Mouse (Mus musculus): ENCODE measurements around the gene Clec12a. TPM values are rescaled to one million over a fixed set of nuclear protein-coding genes. Genes with fewer than 3 reads are reported as not detected.

The Clec12a gene
- polyA plus RNA-seq, 1 experiment from 2014 or later, result 0.32 TPM

Other genes with a start within 250 kb of the Clec12a start
- not detected in 2 replicates for gene Clec2e, start 241.8 kb upstream of the Clec12a start, polyA plus RNA-seq (2015; fragmentation: Nextera tagmentation; extraction: Ambion mirVana)
- 0.12 and 0.13 TPM in 2 replicates for gene Clec2d, start 162.1 kb upstream of the Clec12a start, polyA plus RNA-seq (2015; fragmentation: Nextera tagmentation; extraction: Ambion mirVana)
- not detected in 2 replicates for gene Cd69, start 67.3 kb upstream of the Clec12a start, polyA plus RNA-seq (2015; fragmentation: Nextera tagmentation; extraction: Ambion mirVana)
- not detected in 2 replicates for gene 4922502D21Rik, start 10.9 kb upstream of the Clec12a start, polyA plus RNA-seq (2015; fragmentation: Nextera tagmentation; extraction: Ambion mirVana)
- 0.26 and 0.71 TPM in 2 replicates for gene Clec12b, start 43.2 kb downstream of the Clec12a start, polyA plus RNA-seq (2015; fragmentation: Nextera tagmentation; extraction: Ambion mirVana)
- gene Clec1b, start 54.6 kb downstream of the Clec12a start, polyA plus RNA-seq (2015; fragmentation: Nextera tagmentation; extraction: Ambion mirVana), result 1.0 and 1.2 TPM in 2 replicates
- gene Clec9a, start 66.2 kb downstream of the Clec12a start, polyA plus RNA-seq (2015; fragmentation: Nextera tagmentation; extraction: Ambion mirVana), result 0.13 and 0.16 TPM in 2 replicates
- 1.9 and 2.2 TPM in 2 replicates for gene Clec1a, start 109.3 kb downstream of the Clec12a start, polyA plus RNA-seq (2015; fragmentation: Nextera tagmentation; extraction: Ambion mirVana)
- not detected in 2 replicates for gene Olr1, start 164.5 kb downstream of the Clec12a start, polyA plus RNA-seq (2015; fragmentation: Nextera tagmentation; extraction: Ambion mirVana)
- not detected in 2 replicates for gene Tmem52b, start 169.9 kb downstream of the Clec12a start, polyA plus RNA-seq (2015; fragmentation: Nextera tagmentation; extraction: Ambion mirVana)
- 209 and 213 TPM in 2 replicates for gene Gabarapl1, start 190.5 kb downstream of the Clec12a start, polyA plus RNA-seq (2015; fragmentation: Nextera tagmentation; extraction: Ambion mirVana)
- gene Klre1, start 235.2 kb downstream of the Clec12a start, polyA plus RNA-seq (2015; fragmentation: Nextera tagmentation; extraction: Ambion mirVana), result 0.16 TPM in 1 of 2 replicates, not detected in the other
- gene Klrd1, start 249.1 kb downstream of the Clec12a start, polyA plus RNA-seq (2015; fragmentation: Nextera tagmentation; extraction: Ambion mirVana), result not detected in 2 replicates